Mouse (Mus musculus) hindbrain, embryonic 14.5 days (tissue): ENCODE measurements around the gene Daglb. TPM values are rescaled to one million over a fixed set of nuclear protein-coding genes. Genes with fewer than 3 reads are reported as not detected.

Experiments used
- ATAC-seq: fragments of 200-750 bp; cut with Nextera tagmentation; 2 replicates; pipeline ENCODE4 v1.8.0; 2017; ENCODE audit warnings: moderate number of reproducible peaks, mild to moderate bottlenecking, moderate TSS enrichment, moderate library complexity; ENCODE audit not compliant: low FRiP score
- DNase-seq: peaks from one replicate; pipeline ENCODE4 v3.0.0-alpha.2; 2015; ENCODE audit warnings: low spot score
- H3K27ac ChIP-seq: fragments of 300-500 bp; sonication (generic); 2 replicates; pipeline ENCODE4 v1.5.1; 2014; ENCODE audit warnings: mild to moderate bottlenecking, moderate library complexity
- H3K27me3 ChIP-seq: fragments of 300-500 bp; sonication (generic); 2 replicates; pipeline ENCODE4 v1.6.1; 2014; ENCODE audit warnings: mild to moderate bottlenecking, low read length, mixed read lengths; ENCODE audit not compliant: control insufficient read depth, insufficient read depth
- H3K36me3 ChIP-seq: fragments of 300-500 bp; sonication (generic); replicated peaks from 2 replicates; pipeline ENCODE4 v1.6.1; 2014; ENCODE audit not compliant: control insufficient read depth, insufficient read depth
- H3K4me1 ChIP-seq: fragments of 300-500 bp; sonication (generic); replicated peaks from 2 replicates; pipeline ENCODE4 v1.6.1; 2014; ENCODE audit warnings: antibody characterized with exemption, low read length, mixed read lengths; ENCODE audit not compliant: control insufficient read depth, insufficient read depth
- H3K4me2 ChIP-seq: fragments of 300-500 bp; sonication (generic); replicated peaks from 2 replicates; pipeline ENCODE4 v1.6.1; 2014; ENCODE audit warnings: mild to moderate bottlenecking, moderate library complexity
- H3K4me3 ChIP-seq: fragments of 300-500 bp; sonication (generic); replicated peaks from 2 replicates; pipeline ENCODE4 v1.5.1; 2014; ENCODE audit warnings: mild to moderate bottlenecking, low read length
- H3K9ac ChIP-seq: fragments of 300-500 bp; sonication (generic); 2 replicates; pipeline ENCODE4 v1.6.1; 2014
- H3K9me3 ChIP-seq: fragments of 300-500 bp; sonication (generic); 2 replicates; pipeline ENCODE4 v1.6.1; 2016; ENCODE audit warnings: low read length; ENCODE audit not compliant: control insufficient read depth
- WGBS: fragments of 180-500 bp; shearing (Covaris S2); extraction: QIAGEN DNeasy Blood & Tissue Kit; methylation state at CpG from one replicate; pipeline ENCODE4 v1.1.7; 2014; 5-methylcytosine and 5-hydroxymethylcytosine counted together
- polyA plus RNA-seq: library from polyadenylated mRNA; unstranded; fragments of >200 nt; fragmentation: Nextera tagmentation; extraction: Ambion mirVana; gene quantifications from 2 replicates; pipeline ENCODE4 v1.2.1, GENCODE M21; 2014

The Daglb gene
- polyA plus RNA-seq, 1 experiment from 2014 or later = 17.5 TPM

- DNase-seq = no peak
- 40% methylated on average over 23 of the region's 23 CpGs for WGBS
- H3K27ac ChIP-seq = peak overlapping the region; percentile 73; the same call in 1 of the 2 replicates
Observed at GRCm38 (mm10) chr5:143465156-143466085, 1.0 kb downstream of the Daglb start.

GRCm38 (mm10) chr5:143466891-143467669, 2.7 kb downstream of the Daglb start:
- H3K36me3 ChIP-seq = peaks cover 45% of the 10 kb centered on the region
- no peaks in the 10 kb centered on the region for H3K27me3 ChIP-seq
- 94% methylated on average over 23 of the region's 23 CpGs for WGBS
- H3K4me1 ChIP-seq = peaks cover 14% of the 10 kb centered on the region
- H3K9ac ChIP-seq = no peak overlapping the region
- no peak overlapping the region for H3K4me2 ChIP-seq
- H3K27ac ChIP-seq = no peak overlapping the region
- no peaks in the 10 kb centered on the region for H3K9me3 ChIP-seq
- ATAC-seq (no peak), DNase-seq (no peak)
- no peak overlapping the region for H3K4me3 ChIP-seq

More at GRCm38 (mm10) chr5:143465156-143466085, 1.0 kb downstream of the Daglb start:
- H3K4me3 ChIP-seq = peak overlapping the region; percentile 66
- H3K9ac ChIP-seq = peak overlapping the region; percentile 76
- peaks cover 31% of the 10 kb centered on the region for H3K36me3 ChIP-seq
- peak overlapping the region; percentile 80 for H3K4me2 ChIP-seq
- peaks cover 14% of the 10 kb centered on the region for H3K4me1 ChIP-seq
- H3K9me3 ChIP-seq = no peaks in the 10 kb centered on the region
- ATAC-seq = no peak
- no peaks in the 10 kb centered on the region for H3K27me3 ChIP-seq

GRCm38 (mm10) chr5:143467931-143468330, 3.5 kb downstream of the Daglb start:
- peaks cover 14% of the 10 kb centered on the region for H3K4me1 ChIP-seq
- H3K4me3 ChIP-seq = no peak overlapping the region
- ATAC-seq = no peak
- peaks cover 48% of the 10 kb centered on the region for H3K36me3 ChIP-seq
- no peak for DNase-seq
- H3K9me3 ChIP-seq = no peaks in the 10 kb centered on the region
- no peak overlapping the region for H3K9ac ChIP-seq
- WGBS = 96% methylated on average over 6 of the region's 6 CpGs
- H3K27me3 ChIP-seq = no peaks in the 10 kb centered on the region
- no peak overlapping the region for H3K27ac ChIP-seq
- no peak overlapping the region for H3K4me2 ChIP-seq

GRCm38 (mm10) chr5:143469628-143470027, 5.2 kb downstream of the Daglb start:
- Histone ChIP-seq H3K9me3 (no peaks in the 10 kb centered on the region), H3K4me1 (peaks cover 8% of the 10 kb centered on the region), H3K27me3 (no peaks in the 10 kb centered on the region), H3K4me3 (no peak overlapping the region), H3K27ac (no peak overlapping the region), H3K9ac (no peak overlapping the region), H3K36me3 (peaks cover 65% of the 10 kb centered on the region), H3K4me2 (no peak overlapping the region)
- no peak for DNase-seq
- ATAC-seq = no peak
- WGBS = 96% methylated on average over 8 of the region's 8 CpGs

GRCm38 (mm10) chr5:143470421-143471164, 6.2 kb downstream of the Daglb start:
- Histone ChIP-seq H3K27me3 (no peaks in the 10 kb centered on the region), H3K4me3 (no peak overlapping the region), H3K4me1 (peaks cover 4% of the 10 kb centered on the region), H3K9me3 (no peaks in the 10 kb centered on the region), H3K27ac (0 out of 2 replicates have a peak overlapping the region, but pooled peaks have one; percentile 5), H3K4me2 (no peak overlapping the region), H3K9ac (no peak overlapping the region), H3K36me3 (peaks cover 74% of the 10 kb centered on the region)
- no peak; the same call in 1 of the 2 replicates for ATAC-seq
- DNase-seq = peak; percentile 45
- WGBS = 71% methylated on average over 15 of the region's 15 CpGs

GRCm38 (mm10) chr5:143471165-143471546, 6.8 kb downstream of the Daglb start:
- H3K36me3 ChIP-seq = peaks cover 80% of the 10 kb centered on the region
- no peak overlapping the region for H3K4me3 ChIP-seq
- H3K27ac ChIP-seq = no peak overlapping the region
- no peak for DNase-seq
- H3K27me3 ChIP-seq = no peaks in the 10 kb centered on the region
- 94% methylated on average over 3 of the region's 3 CpGs for WGBS
- H3K9ac ChIP-seq = no peak overlapping the region
- H3K9me3 ChIP-seq = no peaks in the 10 kb centered on the region
- no peaks in the 10 kb centered on the region for H3K4me1 ChIP-seq
- H3K4me2 ChIP-seq = no peak overlapping the region
- ATAC-seq = no peak

- no peak overlapping the region for H3K4me3 ChIP-seq
- no peak overlapping the region for H3K4me2 ChIP-seq
- no peak overlapping the region for H3K27ac ChIP-seq
- peaks cover 83% of the 10 kb centered on the region for H3K36me3 ChIP-seq
- no peaks in the 10 kb centered on the region for H3K4me1 ChIP-seq
- 85% methylated on average over 9 of the region's 9 CpGs for WGBS
- H3K27me3 ChIP-seq = no peaks in the 10 kb centered on the region
- no peak overlapping the region for H3K9ac ChIP-seq
- ATAC-seq (no peak), DNase-seq (no peak)
- H3K9me3 ChIP-seq = no peaks in the 10 kb centered on the region
Observed at GRCm38 (mm10) chr5:143471953-143472618, 7.7 kb downstream of the Daglb start.

GRCm38 (mm10) chr5:143475153-143475844, 10.9 kb downstream of the Daglb start:
- no peak overlapping the region for H3K9ac ChIP-seq
- no peaks in the 10 kb centered on the region for H3K4me1 ChIP-seq
- H3K27me3 ChIP-seq = no peaks in the 10 kb centered on the region
- ATAC-seq (no peak), DNase-seq (no peak)
- 91% methylated on average over 20 of the region's 20 CpGs for WGBS
- peaks cover 86% of the 10 kb centered on the region for H3K36me3 ChIP-seq
- H3K4me2 ChIP-seq = no peak overlapping the region
- no peak overlapping the region for H3K4me3 ChIP-seq
- no peak overlapping the region for H3K27ac ChIP-seq
- no peaks in the 10 kb centered on the region for H3K9me3 ChIP-seq
